15 mouse cellular contexts compared by ENCODE assay signal in the genomic region with DNA sequence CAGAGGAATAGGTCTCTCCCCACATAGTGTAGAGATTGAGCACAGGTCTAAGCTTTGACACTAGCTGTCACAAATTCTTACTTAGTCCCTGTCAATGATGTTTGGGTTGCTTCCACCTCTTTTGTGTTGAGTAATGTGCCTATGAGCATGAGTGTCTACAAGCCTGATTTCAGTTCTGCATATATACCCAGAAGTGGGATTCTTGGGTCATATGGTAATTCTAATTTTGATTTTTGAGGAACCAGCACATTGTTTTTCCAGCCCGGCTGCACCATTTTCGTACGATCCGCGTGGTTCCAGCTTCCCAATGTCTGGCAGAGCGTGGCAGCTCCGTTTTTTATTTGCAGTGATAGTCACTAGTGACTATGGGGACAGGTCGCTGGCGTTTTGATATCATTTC. TPM values are rescaled to one million over a fixed set of nuclear protein-coding genes. Genes with fewer than 3 reads are reported as not detected.
A peak's percentile ranks its signal among the peaks of the same experiment; 100 is the strongest.
DNase-seq lines count a peak whose midpoint lies in the region; ATAC-seq and TF ChIP-seq lines count a peak whose summit lies in the region.
"Had no signal": no experiment of that assay in that cellular context is flagged by ENCODE, and none has a peak within 500 bp of the region (broad histone marks: within the 10 kb centered on the region; RNA-seq: fewer than 3 reads in every experiment).

No protein-coding gene starts in this region.

- peaks cover 6% of the 10 kb centered on the region for H3K4me1 ChIP-seq in cerebellum, adult 2 months (ENCODE audit: control insufficient read depth, insufficient read depth, low read length)
- H3K4me1 ChIP-seq in kidney, adult 2 months (ENCODE audit: control insufficient read depth, insufficient read depth, low read length) = no peaks in the 10 kb centered on the region
- H3K4me1 ChIP-seq in midbrain, embryonic 13.5 days (replicated peaks) = peaks cover 27% of the 10 kb centered on the region
- H3K4me1 ChIP-seq in midbrain, embryonic 10.5 days = peaks cover 28% of the 10 kb centered on the region
- H3K4me1 ChIP-seq in megakaryocyte, embryonic 14.5 days = peaks cover 27% of the 10 kb centered on the region

- no peak for TF ChIP-seq POLR2A in cerebellum, adult 2 months (IDR thresholded peaks at IDR 0.05; ENCODE audit: borderline replicate concordance, insufficient read depth, low read length)
- TF ChIP-seq POLR2A in kidney, adult 2 months (IDR thresholded peaks at IDR 0.05; ENCODE audit: low read depth, low read length) = no peak

- no peaks in the 10 kb centered on the region for H3K9me3 ChIP-seq in midbrain, embryonic 13.5 days
- no peaks in the 10 kb centered on the region for H3K9me3 ChIP-seq in midbrain, embryonic 10.5 days (replicated peaks)
- no peaks in the 10 kb centered on the region for H3K9me3 ChIP-seq in megakaryocyte, embryonic 14.5 days
- H3K9me3 ChIP-seq: forebrain, embryonic 10.5 days; lung, embryonic 15.5 days had no signal

- H3K9ac ChIP-seq in midbrain, embryonic 13.5 days (replicated peaks) = no peak overlapping the region
- H3K9ac ChIP-seq: lung, embryonic 15.5 days had no signal

- H3K27me3 ChIP-seq in cerebellum, adult 2 months (ENCODE audit: control insufficient read depth, insufficient read depth, low read length) = no peaks in the 10 kb centered on the region
- no peaks in the 10 kb centered on the region for H3K27me3 ChIP-seq in kidney, adult 2 months (replicated peaks; ENCODE audit: control insufficient read depth, insufficient read depth, low read length)
- H3K27me3 ChIP-seq in midbrain, embryonic 13.5 days = no peaks in the 10 kb centered on the region
- H3K27me3 ChIP-seq in midbrain, embryonic 10.5 days (ENCODE audit: low read depth, poor library complexity, severe bottlenecking) = no peaks in the 10 kb centered on the region
- no peaks in the 10 kb centered on the region for H3K27me3 ChIP-seq in megakaryocyte, embryonic 14.5 days (replicated peaks)
- H3K27me3 ChIP-seq: lung, embryonic 15.5 days had no signal

- no peaks in the 10 kb centered on the region for H3K36me3 ChIP-seq in kidney, adult 2 months (ENCODE audit: control insufficient read depth, insufficient read depth, low read length)
- H3K36me3 ChIP-seq in midbrain, embryonic 13.5 days = peaks cover 3% of the 10 kb centered on the region; the same call in 1 of the 2 replicates
- peaks cover 12% of the 10 kb centered on the region for H3K36me3 ChIP-seq in midbrain, embryonic 10.5 days
- H3K36me3 ChIP-seq in megakaryocyte, embryonic 14.5 days (replicated peaks; ENCODE audit: low read length) = peaks cover 39% of the 10 kb centered on the region

- H3K4me3 ChIP-seq in cerebellum, adult 2 months (replicated peaks; ENCODE audit: insufficient read depth, low read depth, low read length) = peak overlapping the region; percentile 39
- H3K4me3 ChIP-seq in kidney, adult 2 months (ENCODE audit: insufficient read depth, low read depth, low read length) = no peak overlapping the region
- no peak overlapping the region for H3K4me3 ChIP-seq in midbrain, embryonic 13.5 days (replicated peaks)
- no peak overlapping the region for H3K4me3 ChIP-seq in midbrain, embryonic 10.5 days
- H3K4me3 ChIP-seq in megakaryocyte, embryonic 14.5 days (replicated peaks) = peak overlapping the region; percentile 69
- H3K4me3 ChIP-seq: lung, embryonic 15.5 days had no signal

- WGBS in cerebellum, adult 2 months = 87% methylated on average over 9 of the region's 9 CpGs
- WGBS in kidney, adult 2 months = 96% methylated on average over 9 of the region's 9 CpGs
- WGBS in midbrain, embryonic 13.5 days = 93% methylated on average over 9 of the region's 9 CpGs
- WGBS in midbrain, embryonic 10.5 days = 92% methylated on average over 9 of the region's 9 CpGs

- TF ChIP-seq CTCF in cerebellum, adult 2 months (IDR thresholded peaks at IDR 0.05; ENCODE audit: borderline replicate concordance, insufficient read depth, low read depth, low read length) = no peak
- no peak for TF ChIP-seq CTCF in kidney, adult 2 months (conservative IDR thresholded peaks at IDR 0.05; ENCODE audit: insufficient read depth, insufficient read length, low read depth, low read length)

- no peak overlapping the region for H3K27ac ChIP-seq in cerebellum, adult 2 months (ENCODE audit: insufficient read depth, low read length)
- H3K27ac ChIP-seq in kidney, adult 2 months (ENCODE audit: insufficient read depth, low read depth, low read length) = no peak overlapping the region
- no peak overlapping the region for H3K27ac ChIP-seq in midbrain, embryonic 13.5 days
- H3K27ac ChIP-seq in midbrain, embryonic 10.5 days (replicated peaks) = no peak overlapping the region
- H3K27ac ChIP-seq: forebrain, embryonic 10.5 days; gastrocnemius, adult 2 months; lung, embryonic 15.5 days had no signal

- ATAC-seq in midbrain, embryonic 13.5 days = no peak

- no peak for DNase-seq in cerebellum, adult 2 months
- no peak for DNase-seq in cerebellum, postnatal 10 days
- DNase-seq in kidney, adult 2 months = peak; percentile 19
- DNase-seq in kidney, postnatal 10 days = no peak
- DNase-seq in midbrain, embryonic 10.5 days (ENCODE audit: low spot score) = no peak
- DNase-seq in spleen, postnatal 10 days (ENCODE audit: low spot score in 2 of 2) = no peak
- DNase-seq: cerebellum, adult 18-20 months; gastrocnemius, adult 2 months; layer of hippocampus, postnatal 36 days; right cerebral cortex, adult 18-20 months; thymus, postnatal 14 days had no signal

- H3K4me2 ChIP-seq in midbrain, embryonic 13.5 days (replicated peaks) = peak overlapping the region; percentile 11; the same call in 1 of the 2 replicates
- H3K4me2 ChIP-seq: lung, embryonic 15.5 days had no signal

RNA-seq across cellular contexts. Expression of a gene that starts 1.9 kb away (rescaled TPM):
- 25.6 and 27.4 TPM in 2 replicates for polyA plus RNA-seq in cerebellum, adult 2 months (2012; rRNA removed)
- 5.4 and 6.2 TPM in 2 replicates for polyA plus RNA-seq in kidney, adult 2 months (2012; rRNA removed)
- 9.4 and 12.1 TPM in 2 replicates for polyA plus RNA-seq in midbrain, embryonic 13.5 days (2015; fragmentation: Nextera tagmentation; extraction: Ambion mirVana)
- 4.8 and 7.0 TPM in 2 replicates for polyA plus RNA-seq in midbrain, embryonic 10.5 days (2016; fragmentation: Nextera tagmentation; extraction: Ambion mirVana)
- polyA plus RNA-seq in megakaryocyte, embryonic 14.5 days (2012; ENCODE audit: insufficient read depth, low replicate concordance) = 0.76 and 2.5 TPM in 2 replicates

RNA-seq across cellular contexts. Expression of a gene that starts 5.1 kb away (rescaled TPM):
- 409 and 430 TPM in 2 replicates for polyA plus RNA-seq in cerebellum, adult 2 months (2012; rRNA removed)
- polyA plus RNA-seq in kidney, adult 2 months (2012; rRNA removed) = 365 and 439 TPM in 2 replicates
- 1,499 and 1,592 TPM in 2 replicates for polyA plus RNA-seq in midbrain, embryonic 13.5 days (2015; fragmentation: Nextera tagmentation; extraction: Ambion mirVana)
- 3,193 and 3,605 TPM in 2 replicates for polyA plus RNA-seq in midbrain, embryonic 10.5 days (2016; fragmentation: Nextera tagmentation; extraction: Ambion mirVana)
- polyA plus RNA-seq in megakaryocyte, embryonic 14.5 days (2012; ENCODE audit: insufficient read depth, low replicate concordance) = 1,556 and 2,515 TPM in 2 replicates

RNA-seq across cellular contexts. Expression of a gene that starts 48.9 kb away (rescaled TPM):
- 92.8 and 95.0 TPM in 2 replicates for polyA plus RNA-seq in cerebellum, adult 2 months (2012; rRNA removed)
- polyA plus RNA-seq in kidney, adult 2 months (2012; rRNA removed) = 32.9 and 41.5 TPM in 2 replicates
- polyA plus RNA-seq in midbrain, embryonic 13.5 days (2015; fragmentation: Nextera tagmentation; extraction: Ambion mirVana) = 120 and 122 TPM in 2 replicates
- 91.6 and 91.8 TPM in 2 replicates for polyA plus RNA-seq in midbrain, embryonic 10.5 days (2016; fragmentation: Nextera tagmentation; extraction: Ambion mirVana)
- polyA plus RNA-seq in megakaryocyte, embryonic 14.5 days (2012; ENCODE audit: insufficient read depth, low replicate concordance) = 5.9 and 25.2 TPM in 2 replicates

Comparison
In these comparisons a context has a peak if more than half of its experiments do, and no peak if none do; other contexts are left out.
1. H3K4me3 ChIP-seq: peak in cerebellum, adult 2 months (single experiment) and megakaryocyte, embryonic 14.5 days (single experiment); none in kidney, adult 2 months (single experiment), midbrain, embryonic 13.5 days (single experiment) and midbrain, embryonic 10.5 days (single experiment).